Mouse (Mus musculus) embryonic facial prominence, embryonic 12.5 days (tissue): ENCODE measurements around the gene Ticam1. TPM values are rescaled to one million over a fixed set of nuclear protein-coding genes. Genes with fewer than 3 reads are reported as not detected.

ENCODE experiments used
- ATAC-seq: fragments of 200-750 bp; cut with Nextera tagmentation; 2 replicates; pipeline ENCODE4 v1.8.0; 2017; ENCODE audit not compliant: insufficient number of reproducible peaks, insufficient read depth, low FRiP score, low TSS enrichment
- H3K27ac ChIP-seq: fragments of 300-500 bp; sonication (generic); 2 replicates; pipeline ENCODE4 v1.5.1; 2016; ENCODE audit warnings: mild to moderate bottlenecking
- H3K27me3 ChIP-seq: fragments of 300-500 bp; sonication (generic); 2 replicates; pipeline ENCODE4 v1.6.1; 2016; ENCODE audit warnings: mild to moderate bottlenecking, moderate library complexity
- H3K36me3 ChIP-seq: fragments of 300-500 bp; sonication (generic); 2 replicates; pipeline ENCODE4 v1.6.1; 2016; ENCODE audit warnings: mild to moderate bottlenecking
- H3K4me1 ChIP-seq: fragments of 300-500 bp; sonication (generic); 2 replicates; pipeline ENCODE4 v1.6.1; 2016
- H3K4me2 ChIP-seq: fragments of 300-500 bp; sonication (generic); replicated peaks from 2 replicates; pipeline ENCODE4 v1.6.1; 2016; ENCODE audit warnings: mild to moderate bottlenecking, moderate library complexity
- H3K4me3 ChIP-seq: fragments of 300-500 bp; sonication (generic); 2 replicates; pipeline ENCODE4 v1.5.1; 2016; ENCODE audit warnings: mild to moderate bottlenecking
- H3K9ac ChIP-seq: fragments of 300-500 bp; sonication (generic); 2 replicates; pipeline ENCODE4 v1.6.1; 2016; ENCODE audit warnings: mild to moderate bottlenecking, moderate library complexity
- H3K9me3 ChIP-seq: fragments of 300-500 bp; sonication (generic); 2 replicates; pipeline ENCODE4 v1.6.1; 2016; ENCODE audit warnings: mild to moderate bottlenecking, moderate library complexity
- WGBS: fragments of 180-500 bp; shearing (Covaris S2); methylation state at CpG from one replicate; pipeline ENCODE4 v1.1.7; 2016; 5-methylcytosine and 5-hydroxymethylcytosine counted together
- polyA plus RNA-seq: library from polyadenylated mRNA; unstranded; fragments of >200 nt; fragmentation: Nextera tagmentation; extraction: Ambion mirVana; gene quantifications from 2 replicates; pipeline ENCODE4 v1.2.1, GENCODE M21; 2016

Ticam1 gene
- polyA plus RNA-seq, 1 experiment from 2014 or later, result 2.7 TPM

DNA sequence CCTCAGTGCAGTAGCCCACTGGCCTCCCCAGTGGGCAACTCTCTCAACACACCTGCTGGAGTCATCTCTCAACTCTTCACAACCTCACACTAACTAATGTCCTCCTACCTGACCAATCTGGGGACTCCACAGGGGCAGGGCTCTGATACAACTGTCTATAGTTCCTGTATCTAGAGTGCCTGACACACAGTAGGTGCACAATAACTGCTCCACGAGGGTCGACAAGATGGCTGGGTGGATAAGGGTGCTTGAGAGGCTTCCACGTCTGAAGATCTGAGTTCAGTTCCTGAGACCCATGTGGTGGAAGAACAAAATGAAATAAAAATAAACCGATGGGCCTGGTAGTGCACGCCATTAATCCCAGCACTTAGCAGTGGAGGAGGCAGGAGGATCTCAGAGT lies 2.6 kb downstream of the Ticam1 start:
- no peak overlapping the region for H3K4me2 ChIP-seq
- WGBS, result 79% methylated on average over 5 of the region's 5 CpGs
- peaks cover 7% of the 10 kb centered on the region; the same call in 1 of the 2 replicates for H3K4me1 ChIP-seq
- no peak for ATAC-seq
- H3K27ac ChIP-seq, result no peak overlapping the region
- no peak overlapping the region for H3K4me3 ChIP-seq
- no peak overlapping the region for H3K9ac ChIP-seq
- H3K9me3 ChIP-seq, result no peaks in the 10 kb centered on the region
- H3K27me3 ChIP-seq, result no peaks in the 10 kb centered on the region
- peaks cover 20% of the 10 kb centered on the region for H3K36me3 ChIP-seq

GRCm38 (mm10) chr17:56273482-56273881 lies 3.1 kb downstream of the Ticam1 start:
- no peaks in the 10 kb centered on the region for H3K27me3 ChIP-seq
- WGBS, result 78% methylated on average over 7 of the region's 7 CpGs
- peaks cover 17% of the 10 kb centered on the region for H3K36me3 ChIP-seq
- no peak overlapping the region for H3K4me2 ChIP-seq
- peaks cover 7% of the 10 kb centered on the region; the same call in 1 of the 2 replicates for H3K4me1 ChIP-seq
- H3K27ac ChIP-seq, result no peak overlapping the region
- no peaks in the 10 kb centered on the region for H3K9me3 ChIP-seq
- ATAC-seq, result no peak
- H3K9ac ChIP-seq, result no peak overlapping the region; the same call in 1 of the 2 replicates
- no peak overlapping the region for H3K4me3 ChIP-seq

DNA sequence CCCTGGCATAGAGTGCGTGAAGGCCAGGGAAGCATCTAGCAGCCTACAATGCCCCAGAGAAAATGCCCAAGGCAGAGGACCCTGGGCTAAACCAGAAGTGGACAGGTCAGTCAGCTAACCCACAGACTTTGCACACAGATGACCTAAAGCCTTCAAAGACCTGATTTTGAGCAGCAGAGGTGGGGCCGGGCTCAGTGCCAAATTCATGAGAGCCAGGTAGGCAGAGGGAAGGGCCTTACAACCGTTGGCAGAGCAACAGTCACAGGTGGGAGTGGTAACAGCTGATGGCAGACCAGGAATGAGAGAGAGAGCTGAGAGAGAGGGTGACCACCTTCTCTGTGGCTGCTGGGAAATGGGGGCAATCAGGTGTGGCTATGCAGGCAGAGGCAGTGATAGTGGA lies 3.9 kb downstream of the Ticam1 start:
- no peak overlapping the region for H3K27ac ChIP-seq
- ATAC-seq, result no peak
- H3K9me3 ChIP-seq, result no peaks in the 10 kb centered on the region
- no peak overlapping the region for H3K4me2 ChIP-seq
- peaks cover 16% of the 10 kb centered on the region for H3K36me3 ChIP-seq
- WGBS, result 75% methylated on average over 3 of the region's 3 CpGs
- no peak overlapping the region for H3K4me3 ChIP-seq
- no peaks in the 10 kb centered on the region for H3K27me3 ChIP-seq
- H3K4me1 ChIP-seq, result peaks cover 7% of the 10 kb centered on the region; the same call in 1 of the 2 replicates
- H3K9ac ChIP-seq, result no peak overlapping the region; the same call in 1 of the 2 replicates

DNA sequence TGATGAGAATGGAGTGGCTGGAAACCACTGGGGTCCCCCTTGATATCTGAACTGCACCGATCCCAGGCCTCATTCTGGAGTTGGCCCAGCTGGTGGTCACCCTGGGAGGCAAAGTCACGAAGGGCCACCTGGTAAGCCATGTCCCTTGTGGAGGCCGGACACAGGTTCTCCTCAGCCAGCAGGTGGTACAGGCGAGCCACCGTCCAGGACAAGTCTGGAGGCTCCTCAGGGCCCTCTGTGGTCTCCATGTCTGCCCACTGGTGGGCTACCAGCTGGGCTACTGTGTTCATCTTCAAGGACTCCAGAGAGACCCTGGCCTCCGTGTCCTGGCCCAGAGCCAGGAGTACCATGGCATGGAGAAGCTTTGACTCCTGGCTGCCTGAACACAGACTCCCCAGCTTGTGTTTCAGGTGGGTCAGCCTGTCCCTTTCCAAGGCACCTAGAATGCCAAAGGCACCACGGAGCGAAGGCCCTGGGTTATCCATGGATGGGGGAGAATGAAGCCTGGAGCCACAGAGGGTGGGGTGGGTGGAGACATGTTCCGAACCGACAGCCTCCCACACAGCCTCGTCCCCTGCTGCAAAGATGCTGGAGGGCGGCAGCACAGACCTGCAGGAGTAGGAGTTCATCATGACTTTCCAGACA lies 4.9 kb downstream of the Ticam1 start:
- no peaks in the 10 kb centered on the region for H3K27me3 ChIP-seq
- WGBS, result 81% methylated on average over 12 of the region's 12 CpGs

DNA sequence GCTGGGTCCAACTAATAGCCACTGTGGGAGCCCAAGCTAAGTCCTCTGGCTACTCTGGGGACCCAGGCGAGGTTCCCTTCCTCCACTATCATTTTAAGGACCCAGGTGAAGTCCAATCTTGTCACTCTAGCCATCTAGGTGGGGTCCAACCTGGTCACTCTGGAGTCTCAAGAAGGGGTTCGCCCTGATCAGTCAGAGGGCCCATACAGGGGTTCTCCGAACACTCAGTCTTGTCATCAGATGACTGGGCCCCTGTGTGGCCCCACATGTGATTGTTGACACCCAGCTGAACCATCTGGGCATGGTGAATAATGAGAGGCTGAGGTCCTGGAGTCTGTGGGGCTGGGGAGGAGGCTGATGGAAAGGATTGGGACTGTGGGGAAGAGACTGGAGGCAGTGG lies 6.8 kb downstream of the Ticam1 start:
- H3K9me3 ChIP-seq, result no peaks in the 10 kb centered on the region
- peak overlapping the region; percentile 68 for H3K4me2 ChIP-seq
- no peaks in the 10 kb centered on the region for H3K4me1 ChIP-seq
- no peaks in the 10 kb centered on the region for H3K27me3 ChIP-seq
- H3K4me3 ChIP-seq, result peak overlapping the region; percentile 39
- peaks cover 22% of the 10 kb centered on the region for H3K36me3 ChIP-seq
- H3K9ac ChIP-seq, result peak overlapping the region; percentile 42; the same call in 1 of the 2 replicates
- peak overlapping the region; percentile 63; the same call in 1 of the 2 replicates for H3K27ac ChIP-seq
- no peak for ATAC-seq
- WGBS, result 73% methylated on average over 3 of the region's 3 CpGs

More for the DNA sequence above, 4.9 kb downstream of the Ticam1 start:
- ATAC-seq, result no peak
- Histone ChIP-seq H3K9ac (no peak overlapping the region), H3K4me1 (no peaks in the 10 kb centered on the region), H3K9me3 (no peaks in the 10 kb centered on the region), H3K27ac (no peak overlapping the region), H3K36me3 (peaks cover 16% of the 10 kb centered on the region), H3K4me2 (no peak overlapping the region), H3K4me3 (no peak overlapping the region)

GRCm38 (mm10) chr17:56269153-56269630 lies 7.4 kb downstream of the Ticam1 start:
- H3K4me2 ChIP-seq, result peak overlapping the region; percentile 68
- peak overlapping the region; percentile 69; the same call in 1 of the 2 replicates for H3K27ac ChIP-seq
- H3K9ac ChIP-seq, result peak overlapping the region; percentile 42
- peak overlapping the region; percentile 39 for H3K4me3 ChIP-seq
- H3K9me3 ChIP-seq, result no peaks in the 10 kb centered on the region
- no peaks in the 10 kb centered on the region for H3K27me3 ChIP-seq
- 20% methylated on average over 12 of the region's 12 CpGs for WGBS
- H3K4me1 ChIP-seq, result no peaks in the 10 kb centered on the region
- peak; percentile 85 for ATAC-seq
- H3K36me3 ChIP-seq, result peaks cover 23% of the 10 kb centered on the region

- Histone ChIP-seq H3K4me2 (no peak overlapping the region), H3K27me3 (no peaks in the 10 kb centered on the region), H3K27ac (no peak overlapping the region), H3K9me3 (no peaks in the 10 kb centered on the region), H3K36me3 (peaks cover 35% of the 10 kb centered on the region), H3K4me3 (no peak overlapping the region), H3K9ac (no peak overlapping the region), H3K4me1 (no peaks in the 10 kb centered on the region)
- ATAC-seq, result no peak
- WGBS, result 70% methylated on average over 3 of the region's 3 CpGs
These were observed 10.3 kb downstream of the Ticam1 start for GRCm38 (mm10) chr17:56266271-56266670.

- Histone ChIP-seq H3K27ac (no peak overlapping the region), H3K4me1 (0 out of 2 replicates have a peak, but pooled peaks cover 3% of the 10 kb centered on the region), H3K4me2 (no peak overlapping the region), H3K27me3 (no peaks in the 10 kb centered on the region), H3K36me3 (peaks cover 35% of the 10 kb centered on the region), H3K4me3 (no peak overlapping the region), H3K9me3 (no peaks in the 10 kb centered on the region), H3K9ac (no peak overlapping the region)
- ATAC-seq, result no peak
- 86% methylated on average over 3 of the region's 3 CpGs for WGBS
These were observed 10.7 kb downstream of the Ticam1 start for GRCm38 (mm10) chr17:56265869-56266268.

DNA sequence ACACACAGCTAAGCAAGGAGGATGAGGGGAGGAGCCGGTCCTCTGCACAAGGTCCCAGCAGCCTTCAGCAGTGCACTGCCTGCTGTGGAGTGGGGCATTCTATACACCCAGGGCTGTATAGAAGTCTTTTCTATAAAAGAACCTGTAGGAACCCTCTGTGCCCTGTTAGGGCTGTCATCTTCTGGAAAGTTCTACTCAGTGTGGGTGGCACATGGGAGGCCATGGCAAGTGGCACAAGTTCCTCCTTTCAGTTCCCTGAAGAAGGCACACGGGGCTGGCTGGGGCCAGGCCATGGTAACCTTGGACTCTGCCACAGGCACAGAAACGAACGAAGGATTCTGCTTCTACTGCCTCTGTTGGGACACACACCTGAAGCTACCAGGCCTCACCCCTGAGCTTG lies 11.6 kb downstream of the Ticam1 start:
- Histone ChIP-seq H3K4me2 (no peak overlapping the region), H3K27ac (no peak overlapping the region), H3K9me3 (no peaks in the 10 kb centered on the region), H3K36me3 (peaks cover 37% of the 10 kb centered on the region), H3K9ac (no peak overlapping the region), H3K27me3 (no peaks in the 10 kb centered on the region), H3K4me3 (no peak overlapping the region), H3K4me1 (0 out of 2 replicates have a peak, but pooled peaks cover 6% of the 10 kb centered on the region)
- WGBS, result 93% methylated on average over 4 of the region's 4 CpGs
- no peak for ATAC-seq

DNA sequence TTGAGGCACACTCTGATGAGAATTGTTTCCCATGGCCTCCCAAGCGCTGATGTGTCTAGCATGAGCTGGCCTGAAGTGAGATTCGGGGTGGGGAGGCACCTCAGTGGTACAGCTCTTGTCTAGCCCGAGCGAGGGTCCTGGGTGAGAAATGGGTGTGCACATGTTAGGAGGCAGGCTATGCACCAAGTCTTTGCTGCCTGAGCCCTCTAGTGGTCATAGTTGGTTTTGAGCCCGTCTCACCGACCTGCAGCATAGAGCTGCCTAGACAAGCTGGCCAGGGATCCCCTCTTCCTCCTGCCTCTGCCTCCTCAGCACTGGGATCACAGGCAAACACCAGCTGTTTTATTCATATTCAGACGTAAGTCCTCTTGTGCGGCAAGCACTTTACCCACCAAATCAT lies 12.6 kb downstream of the Ticam1 start:
- Histone ChIP-seq H3K36me3 (peaks cover 46% of the 10 kb centered on the region), H3K9ac (no peak overlapping the region), H3K9me3 (no peaks in the 10 kb centered on the region), H3K27ac (no peak overlapping the region), H3K4me2 (no peak overlapping the region), H3K27me3 (no peaks in the 10 kb centered on the region), H3K4me1 (peaks cover 7% of the 10 kb centered on the region; the same call in 1 of the 2 replicates), H3K4me3 (no peak overlapping the region)
- ATAC-seq, result no peak
- WGBS, result 30% methylated on average over 8 of the region's 8 CpGs

GRCm38 (mm10) chr17:56262645-56263094 lies 13.9 kb downstream of the Ticam1 start:
- no peak for ATAC-seq
- Histone ChIP-seq H3K9me3 (no peaks in the 10 kb centered on the region), H3K9ac (no peak overlapping the region), H3K4me3 (no peak overlapping the region), H3K4me2 (no peak overlapping the region), H3K27ac (no peak overlapping the region), H3K36me3 (peaks cover 55% of the 10 kb centered on the region), H3K27me3 (no peaks in the 10 kb centered on the region), H3K4me1 (peaks cover 19% of the 10 kb centered on the region)
- 83% methylated on average over 3 of the region's 3 CpGs for WGBS

DNA sequence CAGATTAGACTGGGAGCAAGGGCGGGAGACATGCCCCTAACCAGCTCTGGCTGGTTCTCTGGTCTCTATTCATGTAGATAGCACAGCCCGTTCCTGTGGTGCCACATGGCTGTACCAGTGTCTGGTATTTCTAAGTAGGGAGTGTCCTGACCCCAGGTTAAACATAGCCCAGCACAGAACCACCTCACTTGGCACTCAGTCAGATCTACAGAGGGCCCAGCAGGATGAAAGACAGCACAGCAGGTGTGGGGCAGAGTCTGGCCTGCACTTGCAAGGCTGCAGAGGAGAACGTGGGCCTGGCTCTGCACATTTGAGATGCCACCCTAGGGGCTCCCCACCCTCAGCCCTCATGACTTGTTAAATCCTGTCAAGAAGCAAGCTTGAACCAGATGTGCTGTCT lies 15.4 kb downstream of the Ticam1 start:
- peaks cover 55% of the 10 kb centered on the region for H3K36me3 ChIP-seq
- H3K4me3 ChIP-seq, result no peak overlapping the region
- H3K4me1 ChIP-seq, result peaks cover 24% of the 10 kb centered on the region
- WGBS, result 74% methylated on average over 3 of the region's 3 CpGs
- no peak for ATAC-seq
- H3K27me3 ChIP-seq, result no peaks in the 10 kb centered on the region
- H3K27ac ChIP-seq, result no peak overlapping the region
- no peak overlapping the region for H3K4me2 ChIP-seq
- H3K9me3 ChIP-seq, result no peaks in the 10 kb centered on the region
- H3K9ac ChIP-seq, result 0 out of 2 replicates have a peak overlapping the region, but pooled peaks have one; percentile 2
